Mouse (Mus musculus): Measurements from ENCODE around the gene Ccp110.

DNA sequence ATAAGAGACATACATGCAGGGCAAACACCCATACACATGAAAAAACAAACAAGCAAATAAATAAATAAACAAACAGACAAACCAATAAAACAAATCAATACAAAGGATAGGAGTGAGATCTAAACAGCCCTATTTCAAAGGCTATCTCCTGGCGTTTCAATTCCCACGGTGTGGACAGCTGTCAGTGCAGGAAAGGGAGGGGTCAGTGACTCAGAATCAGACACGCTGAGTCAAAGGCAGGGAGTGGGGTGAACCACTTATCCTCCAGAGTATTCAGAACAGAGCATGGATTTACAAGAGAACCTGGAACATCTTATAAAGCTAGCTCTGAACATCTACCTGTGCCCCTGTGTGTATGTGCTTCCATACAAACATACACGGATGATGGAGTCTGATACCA is 15.2 kb upstream of the Ccp110 start:
- TF ChIP-seq CTCF (IDR thresholded peaks at IDR 0.05; ENCODE audit: low read depth) (no peak), EP300 (IDR thresholded peaks at IDR 0.05; ENCODE audit: low read depth) (no peak)
